Mouse (Mus musculus): ENCODE measurements at regions not wholly inside any gene's neighbourhood (a gene's known extent, or its start where the extent isn't known, plus 50 kb on each side); places are given as distances from the start of the nearest gene placed in this dataset.
A peak's percentile ranks its signal among the peaks of the same experiment; 100 is the strongest.

- DNase-seq (ENCODE audit: low spot score), result no peak
These were observed 117.0 kb upstream of the Spdye4c start for GRCm38 (mm10) chr2:128473997-128474396.

GRCm38 (mm10) chr2:128477242-128477641 is 113.8 kb upstream of the Spdye4c start:
- DNase-seq (ENCODE audit: low spot score), result no peak

- DNase-seq (ENCODE audit: low spot score), result no peak
These were observed 99.7 kb upstream of the Spdye4c start for GRCm38 (mm10) chr2:128491217-128491877.

GRCm38 (mm10) chr2:128493871-128494270 is 97.1 kb upstream of the Spdye4c start:
- peak; percentile 32 for DNase-seq (ENCODE audit: low spot score)

DNA sequence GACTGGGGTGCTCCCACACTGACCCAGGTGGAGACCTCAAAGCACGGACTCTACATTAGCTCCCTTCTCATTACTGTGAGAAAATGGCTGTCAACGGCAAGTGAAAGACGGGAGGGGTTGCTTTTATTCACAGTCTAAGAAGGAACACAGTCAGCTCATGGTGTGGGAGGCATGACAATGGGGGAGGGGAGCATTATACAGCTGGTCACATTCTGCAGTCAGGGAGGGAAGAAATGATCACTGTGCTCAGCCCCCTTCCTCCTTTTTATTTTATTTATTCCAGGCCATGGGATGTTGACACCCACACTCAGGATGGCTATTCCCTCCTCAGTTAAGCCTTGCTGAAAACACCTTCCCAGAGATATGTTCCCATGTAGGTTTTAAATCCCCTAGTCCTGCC is 93.1 kb upstream of the Spdye4c start:
- no peak for DNase-seq (ENCODE audit: low spot score)

- no peak for DNase-seq (ENCODE audit: low spot score)
These were observed 92.4 kb upstream of the Spdye4c start for GRCm38 (mm10) chr2:128498611-128499010.

- DNase-seq (ENCODE audit: low spot score), result no peak
These were observed 91.3 kb upstream of the Spdye4c start for GRCm38 (mm10) chr2:128499575-128500184.

- no peak for DNase-seq (ENCODE audit: low spot score)
These were observed 88.3 kb upstream of the Spdye4c start for GRCm38 (mm10) chr2:128502676-128503075.

GRCm38 (mm10) chr2:128503136-128503935 is 87.7 kb upstream of the Spdye4c start:
- DNase-seq (ENCODE audit: low spot score), result peak; percentile 21

GRCm38 (mm10) chr2:128507591-128508243 is 83.3 kb upstream of the Spdye4c start:
- DNase-seq (ENCODE audit: low spot score), result peak; percentile 64

GRCm38 (mm10) chr2:128508244-128508605 is 82.8 kb upstream of the Spdye4c start:
- DNase-seq (ENCODE audit: low spot score), result no peak

DNA sequence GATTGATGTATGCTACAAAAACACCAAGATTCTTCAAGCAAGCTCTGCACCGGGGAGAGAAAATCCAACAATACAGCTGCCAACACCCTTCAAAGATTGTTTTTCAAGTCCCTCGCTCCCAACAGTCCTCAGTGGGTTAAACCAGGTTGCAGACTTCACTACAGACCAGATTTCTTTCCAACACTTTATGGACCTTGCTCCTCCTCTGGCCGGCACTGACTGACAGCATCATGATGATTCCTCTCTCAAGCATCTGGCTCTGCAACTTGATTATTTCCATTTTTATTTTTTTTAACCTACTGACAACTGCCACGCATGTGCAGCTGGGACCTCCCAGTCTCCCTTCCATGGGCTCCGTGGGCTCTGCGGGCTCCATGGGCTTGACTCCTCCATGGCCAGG is 79.7 kb upstream of the Spdye4c start:
- DNase-seq (ENCODE audit: low spot score), result no peak

DNA sequence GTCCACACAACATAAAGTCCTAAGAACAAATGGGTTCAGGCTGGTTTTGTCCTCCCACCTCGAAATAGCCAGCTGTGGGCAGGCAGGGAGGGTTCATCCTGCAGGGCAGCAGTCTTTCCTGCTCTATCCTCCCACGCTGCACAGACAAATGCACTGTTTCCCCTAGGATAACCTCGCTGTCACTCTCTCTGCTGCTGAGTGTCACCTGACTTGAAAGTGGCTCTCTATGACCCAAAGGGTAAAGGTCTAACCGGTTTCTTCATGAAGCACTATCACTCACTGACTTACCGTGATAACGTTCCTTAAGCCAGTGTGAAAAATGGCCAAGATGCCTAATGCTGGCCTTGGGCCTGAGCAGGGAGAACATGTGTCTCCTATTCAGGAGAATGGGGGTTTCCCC is 78.2 kb upstream of the Spdye4c start:
- no peak for DNase-seq (ENCODE audit: low spot score)

DNA sequence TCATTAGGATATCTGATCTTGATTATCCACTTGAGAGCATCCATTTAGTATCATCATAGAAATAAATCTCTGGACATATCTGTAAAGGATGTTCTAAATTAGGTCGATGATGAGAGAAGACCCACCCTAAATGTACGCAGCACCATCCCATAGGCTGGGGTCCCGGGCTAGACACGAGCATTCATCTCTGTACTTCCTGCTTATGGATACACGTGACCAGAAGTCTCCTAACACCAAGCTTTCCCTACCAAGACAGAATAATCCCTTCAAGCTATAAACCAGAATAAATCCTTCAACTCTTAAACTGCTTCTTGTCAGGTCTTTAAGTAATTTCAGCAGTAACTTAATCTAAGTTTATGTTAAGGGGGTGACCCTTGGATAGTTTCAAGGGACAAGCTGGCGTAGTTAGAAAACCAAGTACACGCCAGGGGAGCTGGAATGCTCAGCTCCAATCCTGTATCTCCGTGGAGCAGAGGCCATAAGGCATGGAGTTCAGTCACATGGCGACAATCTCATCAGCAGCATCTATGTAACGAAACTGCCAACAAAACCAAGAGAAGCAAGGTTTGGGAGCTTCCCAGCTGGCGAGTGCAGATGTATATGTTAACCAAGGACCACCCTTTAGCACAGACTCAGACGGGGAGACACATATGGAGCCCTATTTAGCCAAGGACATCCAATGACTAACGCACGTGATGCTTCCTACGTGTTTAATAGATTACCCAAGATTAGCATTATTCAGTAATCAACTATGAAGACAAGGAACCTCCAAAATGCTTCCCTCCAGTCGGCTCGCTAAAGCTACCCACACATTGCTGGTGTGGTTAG is 76.3 kb upstream of the Spdye4c start:
- DNase-seq (ENCODE audit: low spot score), result no peak

DNA sequence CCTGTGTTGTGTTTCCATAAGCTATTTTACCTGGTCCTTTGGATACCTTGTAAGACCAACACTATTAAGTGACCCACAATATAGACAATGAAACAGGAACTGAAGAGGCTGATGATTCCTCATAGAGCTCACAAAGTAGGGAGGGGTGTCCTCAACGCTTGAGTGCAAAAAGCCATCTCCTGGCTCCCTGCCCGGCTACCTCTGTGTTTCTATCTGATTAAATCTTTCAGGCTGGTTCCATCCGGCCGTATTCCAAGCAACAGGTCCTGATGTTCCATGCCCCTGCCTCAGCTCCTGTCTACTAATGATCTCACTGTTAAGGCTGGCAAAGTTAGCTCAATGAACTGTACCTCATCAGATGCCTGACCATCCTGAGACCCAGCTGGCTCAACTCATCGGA is 75.3 kb upstream of the Spdye4c start:
- no peak for DNase-seq (ENCODE audit: low spot score)

DNA sequence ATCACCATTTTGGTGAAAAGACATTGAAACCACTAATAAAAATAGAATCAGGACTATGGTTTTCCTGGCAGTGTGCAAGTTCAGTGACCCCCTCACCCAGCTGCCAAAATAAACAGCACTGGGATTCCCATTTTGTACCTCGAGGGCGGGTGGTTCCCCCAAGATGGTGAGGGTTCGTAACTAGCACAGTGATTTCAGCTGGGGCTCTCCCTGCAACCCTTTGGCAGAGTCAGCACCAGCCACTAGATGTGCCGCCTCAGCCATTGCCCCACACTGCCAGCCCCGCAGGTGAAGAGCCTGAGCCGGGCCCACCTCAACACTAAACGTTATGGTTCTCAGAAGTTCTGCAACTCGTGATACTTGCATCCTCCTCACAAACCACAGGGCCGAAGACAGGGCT is 74.3 kb upstream of the Spdye4c start:
- no peak for DNase-seq (ENCODE audit: low spot score)

GRCm38 (mm10) chr2:128518142-128518541 is 72.9 kb upstream of the Spdye4c start:
- DNase-seq (ENCODE audit: low spot score), result no peak

DNA sequence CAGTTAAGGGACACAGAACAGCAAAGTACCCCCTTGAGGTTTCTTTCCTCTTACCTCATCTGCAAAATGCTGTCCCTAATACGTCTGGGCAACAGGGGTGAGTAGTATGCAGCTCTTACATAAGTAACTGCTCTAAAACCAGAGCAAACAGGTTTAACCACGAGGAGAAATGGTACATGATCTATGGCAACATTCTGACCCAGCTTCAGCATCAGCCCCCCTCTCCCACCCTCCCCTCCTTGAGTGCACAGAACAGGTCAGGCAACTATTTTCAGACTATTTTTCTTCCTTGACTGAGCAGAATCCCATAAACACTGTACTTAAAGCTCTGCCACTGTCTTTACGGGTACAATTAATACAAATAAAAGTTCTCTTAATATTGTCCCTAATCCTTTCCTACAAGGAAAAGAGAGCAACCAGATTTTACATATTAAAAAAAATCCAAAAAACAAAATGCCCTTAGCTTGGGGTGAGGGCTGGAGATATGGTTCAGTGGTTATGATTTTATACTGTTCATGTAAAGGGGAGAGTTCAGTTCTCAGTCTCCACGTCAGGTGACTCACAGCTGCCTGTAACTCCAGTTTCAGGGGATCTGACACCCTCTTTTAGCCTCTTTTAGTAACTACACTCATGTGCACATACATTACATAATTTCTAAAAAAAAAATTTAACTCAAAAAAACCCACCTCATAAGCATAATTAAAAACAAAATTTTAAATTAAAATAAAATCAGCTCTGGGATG is 69.1 kb upstream of the Spdye4c start:
- DNase-seq (ENCODE audit: low spot score), result no peak

- DNase-seq (ENCODE audit: low spot score), result no peak
These were observed 67.4 kb upstream of the Spdye4c start for GRCm38 (mm10) chr2:128523425-128524108.

- DNase-seq (ENCODE audit: low spot score), result no peak
These were observed 64.9 kb upstream of the Spdye4c start for GRCm38 (mm10) chr2:128526100-128526499.
